Mouse (Mus musculus): ENCODE data around the gene Tmod1. TPM values are rescaled to one million over a fixed set of nuclear protein-coding genes. Genes with fewer than 3 reads are reported as not detected.

Gene Tmod1
- total RNA-seq, 1 experiment: 0.54 TPM

DNA sequence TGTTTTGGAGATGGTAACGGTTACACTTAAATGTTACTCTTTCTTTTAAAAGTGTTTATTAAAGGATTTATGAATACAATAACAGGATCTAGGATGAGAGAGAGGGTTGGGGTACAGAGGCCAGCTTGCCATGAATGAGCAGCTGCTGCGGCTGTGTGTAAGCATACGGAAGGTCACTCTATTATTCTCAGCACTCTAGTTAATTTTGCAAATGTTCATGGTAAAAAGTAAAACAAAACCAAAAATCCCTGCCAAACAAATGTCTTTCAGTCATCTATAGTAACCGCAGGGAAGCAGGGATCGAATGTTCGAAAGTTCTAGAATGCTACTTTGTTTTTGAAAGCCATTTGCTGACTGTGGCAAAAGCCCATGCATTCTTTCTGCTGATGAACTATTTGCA lies 84.6 kb downstream of the Tmod1 start:
- Histone ChIP-seq H3K9me3 (ENCODE audit: control insufficient read depth, insufficient read depth, low read depth, low read length) (no peaks in the 10 kb centered on the region), H3K27ac (ENCODE audit: insufficient read depth, low read depth, low read length, poor library complexity, severe bottlenecking) (no peak overlapping the region), H3K36me3 (ENCODE audit: control insufficient read depth, insufficient read depth, low read length, poor library complexity, severe bottlenecking) (peaks cover 29% of the 10 kb centered on the region), H3K4me3 (ENCODE audit: insufficient read depth in 1 of 2, low read depth in 1 of 2, low read length in 2 of 2, poor library complexity in 1 of 2, severe bottlenecking in 1 of 2) (no peak overlapping the region), H3K4me1 (ENCODE audit: control insufficient read depth in 2 of 2, insufficient read depth in 2 of 2, low read length in 2 of 2, poor library complexity in 1 of 2) (no peaks in the 10 kb centered on the region), H3K9ac (ENCODE audit: insufficient read depth, low read depth, low read length, poor library complexity, severe bottlenecking) (no peak overlapping the region)
- TF ChIP-seq ZC3H11A (IDR thresholded peaks at IDR 0.05; ENCODE audit: borderline replicate concordance, low read depth, low read length): no peak
- in situ Hi-C loops (cut with MboI; ENCODE audit: low sequenced_read_pairs in 2 of 2, unreplicated experiment in 2 of 2): no loop called here
- DNase-seq (ENCODE audit: low read depth, low spot score): no peak

- Histone ChIP-seq H3K4me3 (ENCODE audit: insufficient read depth in 1 of 2, low read depth in 1 of 2, low read length in 2 of 2, poor library complexity in 1 of 2, severe bottlenecking in 1 of 2) (no peak overlapping the region), H3K9me3 (ENCODE audit: control insufficient read depth, insufficient read depth, low read depth, low read length) (no peaks in the 10 kb centered on the region), H3K4me1 (ENCODE audit: control insufficient read depth in 2 of 2, insufficient read depth in 2 of 2, low read length in 2 of 2, poor library complexity in 1 of 2) (no peaks in the 10 kb centered on the region), H3K9ac (ENCODE audit: insufficient read depth, low read depth, low read length, poor library complexity, severe bottlenecking) (no peak overlapping the region), H3K27ac (ENCODE audit: insufficient read depth, low read depth, low read length, poor library complexity, severe bottlenecking) (no peak overlapping the region), H3K36me3 (ENCODE audit: control insufficient read depth, insufficient read depth, low read length, poor library complexity, severe bottlenecking) (peaks cover 33% of the 10 kb centered on the region)
- in situ Hi-C loops (cut with MboI; ENCODE audit: low sequenced_read_pairs in 2 of 2, unreplicated experiment in 2 of 2): no loop called here
- peak; percentile 41 for DNase-seq (ENCODE audit: low read depth, low spot score)
- TF ChIP-seq MAFK (IDR thresholded peaks at IDR 0.05; ENCODE audit: insufficient read depth, low read depth, low read length) (no peak), ZC3H11A (IDR thresholded peaks at IDR 0.05; ENCODE audit: borderline replicate concordance, low read depth, low read length) (peak; percentile 74; the same call in 1 of the 2 replicates), CHD2 (IDR thresholded peaks at IDR 0.05; ENCODE audit: low read depth, low read length) (no peak), ZNF384 (IDR thresholded peaks at IDR 0.05; ENCODE audit: low read depth, low read length) (no peak)
These were observed 87.8 kb downstream of the Tmod1 start for GRCm38 (mm10) chr4:46126541-46126940.

DNA sequence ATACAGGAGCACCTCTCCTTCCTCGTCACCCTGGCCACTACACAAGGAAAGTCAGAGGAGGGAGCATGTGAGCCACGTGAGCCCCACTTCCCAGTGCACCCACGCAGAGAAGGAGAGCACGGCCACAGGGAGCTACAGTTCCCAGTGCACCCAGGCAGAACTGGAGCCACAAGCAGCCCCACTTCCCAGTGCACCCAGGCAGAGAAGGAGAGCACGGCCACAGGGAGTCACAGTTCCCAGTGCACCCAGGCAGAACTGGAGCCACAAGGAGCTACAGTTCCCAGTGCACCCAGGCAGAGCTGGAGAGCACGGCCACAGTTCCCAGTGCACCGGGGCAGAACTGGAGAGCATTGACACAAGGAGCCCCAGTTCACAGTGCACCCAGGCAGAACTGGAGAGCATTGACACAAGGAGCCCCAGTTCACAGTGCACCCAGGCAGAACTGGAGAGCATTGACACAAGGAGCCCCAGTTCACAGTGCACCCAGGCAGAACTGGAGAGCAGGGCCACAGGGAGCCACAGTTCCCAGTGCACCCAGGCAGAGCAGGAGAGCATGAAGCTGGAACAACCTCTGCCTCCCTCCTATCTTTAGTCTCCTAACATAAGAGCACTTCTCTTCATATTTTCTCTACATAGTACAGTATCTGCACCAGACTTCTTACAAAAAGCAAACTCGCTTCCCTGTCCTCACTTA lies 90.7 kb downstream of the Tmod1 start:
- Histone ChIP-seq H3K36me3 (ENCODE audit: control insufficient read depth, insufficient read depth, low read length, poor library complexity, severe bottlenecking) (peaks cover 30% of the 10 kb centered on the region), H3K9me3 (ENCODE audit: control insufficient read depth, insufficient read depth, low read depth, low read length) (no peaks in the 10 kb centered on the region), H3K9ac (ENCODE audit: insufficient read depth, low read depth, low read length, poor library complexity, severe bottlenecking) (no peak overlapping the region), H3K4me3 (ENCODE audit: insufficient read depth in 1 of 2, low read depth in 1 of 2, low read length in 2 of 2, poor library complexity in 1 of 2, severe bottlenecking in 1 of 2) (no peak overlapping the region), H3K4me1 (ENCODE audit: control insufficient read depth in 2 of 2, insufficient read depth in 2 of 2, low read length in 2 of 2, poor library complexity in 1 of 2) (no peaks in the 10 kb centered on the region), H3K27ac (ENCODE audit: insufficient read depth, low read depth, low read length, poor library complexity, severe bottlenecking) (no peak overlapping the region)
- TF ChIP-seq MAFK (IDR thresholded peaks at IDR 0.05; ENCODE audit: insufficient read depth, low read depth, low read length) (no peak), CHD2 (IDR thresholded peaks at IDR 0.05; ENCODE audit: low read depth, low read length) (no peak), ZNF384 (IDR thresholded peaks at IDR 0.05; ENCODE audit: low read depth, low read length) (no peak), HCFC1 (IDR thresholded peaks at IDR 0.05; ENCODE audit: borderline replicate concordance, insufficient read depth, low read length) (no peak), ZC3H11A (IDR thresholded peaks at IDR 0.05; ENCODE audit: borderline replicate concordance, low read depth, low read length) (no peak)
- no peak for DNase-seq (ENCODE audit: low read depth, low spot score)
- in situ Hi-C loops (cut with MboI; ENCODE audit: low sequenced_read_pairs in 2 of 2, unreplicated experiment in 2 of 2): no loop called here

- Histone ChIP-seq H3K4me1 (ENCODE audit: control insufficient read depth in 2 of 2, insufficient read depth in 2 of 2, low read length in 2 of 2, poor library complexity in 1 of 2) (no peaks in the 10 kb centered on the region), H3K4me3 (ENCODE audit: insufficient read depth in 1 of 2, low read depth in 1 of 2, low read length in 2 of 2, poor library complexity in 1 of 2, severe bottlenecking in 1 of 2) (no peak overlapping the region), H3K9me3 (ENCODE audit: control insufficient read depth, insufficient read depth, low read depth, low read length) (no peaks in the 10 kb centered on the region), H3K27ac (ENCODE audit: insufficient read depth, low read depth, low read length, poor library complexity, severe bottlenecking) (no peak overlapping the region), H3K36me3 (ENCODE audit: control insufficient read depth, insufficient read depth, low read length, poor library complexity, severe bottlenecking) (peaks cover 25% of the 10 kb centered on the region), H3K9ac (ENCODE audit: insufficient read depth, low read depth, low read length, poor library complexity, severe bottlenecking) (no peak overlapping the region)
- DNase-seq (ENCODE audit: low read depth, low spot score): peak; percentile 34
- in situ Hi-C loops (cut with MboI; ENCODE audit: low sequenced_read_pairs in 2 of 2, unreplicated experiment in 2 of 2): no loop called here
- 0 out of 2 replicates have a peak, but pooled peaks have one; percentile 2 for TF ChIP-seq ZC3H11A (IDR thresholded peaks at IDR 0.05; ENCODE audit: borderline replicate concordance, low read depth, low read length)
- no peak for TF ChIP-seq MAFK (IDR thresholded peaks at IDR 0.05; ENCODE audit: insufficient read depth, low read depth, low read length)
These were observed 91.5 kb downstream of the Tmod1 start for GRCm38 (mm10) chr4:46130221-46130620.

GRCm38 (mm10) chr4:46131791-46132190 lies 93.1 kb downstream of the Tmod1 start:
- in situ Hi-C loops (cut with MboI; ENCODE audit: low sequenced_read_pairs in 2 of 2, unreplicated experiment in 2 of 2): no loop called here
- Histone ChIP-seq H3K9ac (ENCODE audit: insufficient read depth, low read depth, low read length, poor library complexity, severe bottlenecking) (no peak overlapping the region), H3K4me1 (ENCODE audit: control insufficient read depth in 2 of 2, insufficient read depth in 2 of 2, low read length in 2 of 2, poor library complexity in 1 of 2) (no peaks in the 10 kb centered on the region), H3K9me3 (ENCODE audit: control insufficient read depth, insufficient read depth, low read depth, low read length) (no peaks in the 10 kb centered on the region), H3K4me3 (ENCODE audit: insufficient read depth in 1 of 2, low read depth in 1 of 2, low read length in 2 of 2, poor library complexity in 1 of 2, severe bottlenecking in 1 of 2) (no peak overlapping the region), H3K36me3 (ENCODE audit: control insufficient read depth, insufficient read depth, low read length, poor library complexity, severe bottlenecking) (peaks cover 23% of the 10 kb centered on the region), H3K27ac (ENCODE audit: insufficient read depth, low read depth, low read length, poor library complexity, severe bottlenecking) (no peak overlapping the region)
- DNase-seq (ENCODE audit: low read depth, low spot score): no peak
- TF ChIP-seq CHD2 (IDR thresholded peaks at IDR 0.05; ENCODE audit: low read depth, low read length): no peak
- TF ChIP-seq ZNF384 (IDR thresholded peaks at IDR 0.05; ENCODE audit: low read depth, low read length): no peak
- TF ChIP-seq ZC3H11A (IDR thresholded peaks at IDR 0.05; ENCODE audit: borderline replicate concordance, low read depth, low read length): no peak
- TF ChIP-seq HCFC1 (IDR thresholded peaks at IDR 0.05; ENCODE audit: borderline replicate concordance, insufficient read depth, low read length): no peak
- no peak for TF ChIP-seq MAFK (IDR thresholded peaks at IDR 0.05; ENCODE audit: insufficient read depth, low read depth, low read length)

Data from ES-E14 (cell line).